Mouse (Mus musculus): ENCODE measurements around the gene Abhd8. TPM values are rescaled to one million over a fixed set of nuclear protein-coding genes. Genes with fewer than 3 reads are reported as not detected.

Gene Abhd8
- total RNA-seq (2014; rRNA removed): 187 and 210 TPM in 2 replicates
- 168 and 169 TPM in 2 replicates for polyA plus RNA-seq (2015; fragmentation: Nextera tagmentation; extraction: Ambion mirVana)

DNA sequence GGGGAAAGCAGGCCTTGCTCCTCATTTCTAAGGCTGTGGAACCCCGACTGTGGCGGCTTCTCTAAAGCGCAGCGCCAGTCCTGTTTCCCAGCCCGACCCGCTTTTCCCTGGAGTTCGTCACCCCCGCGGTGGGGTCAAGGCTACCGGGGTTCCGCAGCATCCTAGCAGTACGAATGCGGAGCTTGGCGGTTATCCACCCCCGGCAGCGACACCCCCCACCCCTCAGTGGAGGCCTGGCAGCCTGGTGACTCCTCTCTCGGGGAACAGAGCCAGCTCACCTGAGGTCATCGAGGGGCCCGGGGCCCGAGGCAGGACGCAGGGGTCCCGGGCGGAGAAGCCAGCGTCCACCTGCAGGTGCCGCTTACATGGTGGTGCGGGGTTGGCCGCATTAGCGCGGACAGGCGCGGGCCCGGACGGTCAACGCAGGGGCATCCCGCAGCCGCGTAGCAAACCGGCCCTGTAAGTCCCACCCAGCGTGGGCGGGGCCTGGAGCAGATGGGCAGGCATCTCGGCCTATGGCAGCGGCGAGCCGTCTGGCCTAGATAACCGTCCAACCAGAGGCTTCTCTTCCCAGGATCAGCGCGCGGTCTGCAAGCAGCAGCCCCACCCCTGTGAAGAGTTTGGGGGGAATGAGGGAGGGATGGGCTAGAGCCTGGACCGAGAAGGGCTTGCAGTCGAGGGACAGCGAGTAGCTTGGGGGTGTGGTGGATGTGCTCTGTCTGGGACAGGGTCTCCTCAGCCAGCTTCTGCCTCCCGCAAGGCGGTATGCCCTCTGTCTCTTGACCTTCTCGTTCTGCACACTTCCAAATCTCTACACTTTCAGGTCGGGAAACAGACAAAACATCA lies at the start of gene Abhd8:
Gene Abhd8 (minus strand): TSS at position 468 of the 846 bp plus-strand sequence.
- Histone ChIP-seq H3K27ac (ENCODE audit: low read depth, low read length) (peak within 1 kb of the TSS; percentile 82), H3K27me3 (ENCODE audit: insufficient read depth, low read length) (no peaks in the 10 kb centered on the region), H3K4me1 (ENCODE audit: insufficient read depth) (peaks cover 19% of the 10 kb centered on the region), H3K4me3 (ENCODE audit: low read depth, low read length) (peak within 1 kb of the TSS; percentile 70), H3K4me2 (ENCODE audit: low read depth) (peak within 1 kb of the TSS; percentile 94), H3K9ac (peak within 1 kb of the TSS; percentile 89), H3K36me3 (ENCODE audit: insufficient read depth) (peaks cover 22% of the 10 kb centered on the region), H3K9me3 (ENCODE audit: low read length) (no peaks in the 10 kb centered on the region)
- DNase-seq (peak; percentile 97), ATAC-seq (peak; percentile 84)
- WGBS: under 1% methylated on average over 55 of the region's 55 CpGs
- TF ChIP-seq CTCF (IDR thresholded peaks at IDR 0.05; ENCODE audit: low read depth): no peak

DNA sequence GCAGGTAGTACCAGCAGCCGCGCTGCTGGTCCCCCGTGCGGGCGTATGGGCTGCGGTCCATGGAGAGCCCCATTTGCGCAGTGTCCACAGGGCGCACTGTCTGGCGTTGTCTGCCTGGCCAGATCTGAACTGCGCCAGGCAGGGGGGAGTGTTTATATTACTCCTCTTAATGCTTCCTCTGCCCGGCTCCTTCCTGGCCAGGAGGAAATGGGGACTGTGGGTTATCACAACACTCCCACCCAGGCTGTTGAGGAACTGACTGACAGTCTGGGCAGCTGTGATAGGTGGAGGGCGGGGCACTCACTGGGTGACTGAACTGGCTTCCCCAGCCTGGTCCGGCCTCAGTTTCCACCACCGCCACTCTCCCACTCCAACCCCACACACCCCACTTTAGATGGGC lies 48.2 kb upstream of the Abhd8 start, which contains the start of gene Plvap:
Gene Plvap (minus strand): TSS at position 109 of the 400 bp plus-strand sequence.
- Histone ChIP-seq H3K4me3 (ENCODE audit: low read depth, low read length) (no peak within 1 kb of the TSS), H3K36me3 (ENCODE audit: insufficient read depth) (no peaks in the 10 kb centered on the region), H3K4me2 (ENCODE audit: low read depth) (no peak within 1 kb of the TSS), H3K9ac (no peak within 1 kb of the TSS), H3K9me3 (ENCODE audit: low read length) (no peaks in the 10 kb centered on the region), H3K4me1 (ENCODE audit: insufficient read depth) (no peaks in the 10 kb centered on the region), H3K27ac (ENCODE audit: low read depth, low read length) (no peak within 1 kb of the TSS), H3K27me3 (ENCODE audit: insufficient read depth, low read length) (peaks cover 20% of the 10 kb centered on the region)
- DNase-seq: no peak
- no peak for TF ChIP-seq CTCF (IDR thresholded peaks at IDR 0.05; ENCODE audit: low read depth)
- ATAC-seq: no peak
- 77% methylated on average over 14 of the region's 14 CpGs for WGBS

GRCm38 (mm10) chr8:71509316-71509715 lies 45.9 kb upstream of the Abhd8 start:
- H3K4me1 ChIP-seq (ENCODE audit: insufficient read depth): no peaks in the 10 kb centered on the region
- DNase-seq (no peak), ATAC-seq (no peak)
- H3K9ac ChIP-seq: no peak overlapping the region
- H3K4me2 ChIP-seq (ENCODE audit: low read depth): no peak overlapping the region
- no peak for TF ChIP-seq CTCF (IDR thresholded peaks at IDR 0.05; ENCODE audit: low read depth)
- H3K9me3 ChIP-seq (ENCODE audit: low read length): no peaks in the 10 kb centered on the region
- H3K27me3 ChIP-seq (ENCODE audit: insufficient read depth, low read length): peaks cover 32% of the 10 kb centered on the region
- H3K4me3 ChIP-seq (ENCODE audit: low read depth, low read length): no peak overlapping the region
- 67% methylated on average over 2 of the region's 2 CpGs for WGBS
- H3K27ac ChIP-seq (ENCODE audit: low read depth, low read length): no peak overlapping the region
- H3K36me3 ChIP-seq (ENCODE audit: insufficient read depth): no peaks in the 10 kb centered on the region

- Histone ChIP-seq H3K9ac (peak overlapping the region; percentile 52), H3K36me3 (ENCODE audit: insufficient read depth) (no peaks in the 10 kb centered on the region), H3K4me1 (ENCODE audit: insufficient read depth) (no peaks in the 10 kb centered on the region), H3K27ac (ENCODE audit: low read depth, low read length) (no peak overlapping the region), H3K27me3 (ENCODE audit: insufficient read depth, low read length) (peaks cover 32% of the 10 kb centered on the region), H3K4me3 (ENCODE audit: low read depth, low read length) (peak overlapping the region; percentile 45), H3K9me3 (ENCODE audit: low read length) (no peaks in the 10 kb centered on the region), H3K4me2 (ENCODE audit: low read depth) (peak overlapping the region; percentile 81)
- 2% methylated on average over 61 of the region's 61 CpGs for WGBS
- DNase-seq: peak; percentile 95
- no peak for TF ChIP-seq CTCF (IDR thresholded peaks at IDR 0.05; ENCODE audit: low read depth)
- ATAC-seq: peak; percentile 91
These were observed 44.2 kb upstream of the Abhd8 start for GRCm38 (mm10) chr8:71507589-71508104.

DNA sequence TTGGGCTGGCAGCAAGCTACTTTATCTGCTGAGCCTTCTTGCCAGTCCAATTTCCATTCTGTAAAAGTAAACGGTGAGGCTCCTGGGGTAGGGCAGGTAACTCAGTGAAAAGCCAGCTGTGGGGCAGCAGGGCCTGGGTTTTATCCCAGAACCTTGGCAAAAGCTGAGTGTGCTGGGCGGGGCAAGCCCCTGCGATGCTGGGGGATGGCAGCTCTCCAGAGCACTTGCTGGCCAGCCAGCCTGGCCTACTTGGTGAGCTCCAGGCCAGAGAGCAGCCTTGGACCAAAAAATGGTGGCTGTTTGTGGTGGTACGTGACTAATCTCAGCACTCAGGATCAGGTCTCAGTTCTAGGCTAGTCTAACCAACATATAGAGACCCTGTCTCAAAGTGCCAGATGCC lies 42.5 kb upstream of the Abhd8 start:
- no peaks in the 10 kb centered on the region for H3K9me3 ChIP-seq (ENCODE audit: low read length)
- H3K9ac ChIP-seq: no peak overlapping the region
- no peak for TF ChIP-seq CTCF (IDR thresholded peaks at IDR 0.05; ENCODE audit: low read depth)
- H3K27me3 ChIP-seq (ENCODE audit: insufficient read depth, low read length): peaks cover 32% of the 10 kb centered on the region
- no peak overlapping the region for H3K27ac ChIP-seq (ENCODE audit: low read depth, low read length)
- no peaks in the 10 kb centered on the region for H3K4me1 ChIP-seq (ENCODE audit: insufficient read depth)
- ATAC-seq: no peak
- no peaks in the 10 kb centered on the region for H3K36me3 ChIP-seq (ENCODE audit: insufficient read depth)
- no peak for DNase-seq
- H3K4me2 ChIP-seq (ENCODE audit: low read depth): no peak overlapping the region
- H3K4me3 ChIP-seq (ENCODE audit: low read depth, low read length): no peak overlapping the region
- 72% methylated on average over 4 of the region's 4 CpGs for WGBS

DNA sequence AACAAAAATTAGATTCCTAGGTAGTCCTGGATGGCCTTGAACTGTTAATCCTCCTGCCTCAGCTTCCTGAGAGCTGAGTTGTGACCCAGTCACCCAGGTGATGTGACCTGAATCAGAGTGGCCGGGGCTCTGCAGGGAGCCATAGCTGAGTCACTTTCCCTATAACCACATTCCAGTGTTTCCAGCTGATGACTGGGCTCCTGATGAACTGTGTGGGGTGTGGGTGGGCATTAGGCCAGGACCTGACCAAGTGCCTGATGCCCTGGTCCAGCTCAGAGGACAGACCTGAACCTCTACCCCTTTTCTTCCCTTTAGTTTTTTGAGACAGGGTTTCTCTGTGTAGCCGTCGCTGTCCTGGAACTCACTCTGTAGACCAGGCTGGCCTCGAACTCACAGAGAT lies 41.9 kb upstream of the Abhd8 start:
- Histone ChIP-seq H3K9ac (no peak overlapping the region), H3K4me2 (ENCODE audit: low read depth) (no peak overlapping the region), H3K27ac (ENCODE audit: low read depth, low read length) (no peak overlapping the region), H3K4me1 (ENCODE audit: insufficient read depth) (no peaks in the 10 kb centered on the region), H3K27me3 (ENCODE audit: insufficient read depth, low read length) (peaks cover 32% of the 10 kb centered on the region), H3K36me3 (ENCODE audit: insufficient read depth) (no peaks in the 10 kb centered on the region), H3K9me3 (ENCODE audit: low read length) (no peaks in the 10 kb centered on the region), H3K4me3 (ENCODE audit: low read depth, low read length) (no peak overlapping the region)
- TF ChIP-seq CTCF (IDR thresholded peaks at IDR 0.05; ENCODE audit: low read depth): no peak
- DNase-seq: no peak
- 92% methylated on average over 4 of the region's 4 CpGs for WGBS
- no peak for ATAC-seq

- H3K27ac ChIP-seq (ENCODE audit: low read depth, low read length): no peak overlapping the region
- ATAC-seq (no peak), DNase-seq (no peak)
- H3K27me3 ChIP-seq (ENCODE audit: insufficient read depth, low read length): peaks cover 32% of the 10 kb centered on the region
- TF ChIP-seq CTCF (IDR thresholded peaks at IDR 0.05; ENCODE audit: low read depth): no peak
- no peak overlapping the region for H3K4me3 ChIP-seq (ENCODE audit: low read depth, low read length)
- H3K4me2 ChIP-seq (ENCODE audit: low read depth): no peak overlapping the region
- WGBS: 94% methylated on average over 4 of the region's 4 CpGs
- no peaks in the 10 kb centered on the region for H3K4me1 ChIP-seq (ENCODE audit: insufficient read depth)
- H3K9me3 ChIP-seq (ENCODE audit: low read length): no peaks in the 10 kb centered on the region
- H3K36me3 ChIP-seq (ENCODE audit: insufficient read depth): no peaks in the 10 kb centered on the region
- H3K9ac ChIP-seq: no peak overlapping the region
These were observed 40.9 kb upstream of the Abhd8 start for GRCm38 (mm10) chr8:71504349-71504748.

Measured in forebrain, postnatal 0 days (tissue).